Mouse (Mus musculus) lung, embryonic 16.5 days (tissue): Measurements from ENCODE around the gene Whamm. TPM values are rescaled to one million over a fixed set of nuclear protein-coding genes. Genes with fewer than 3 reads are reported as not detected.
A peak's percentile ranks its signal among the peaks of the same experiment; 100 is the strongest.

Experiments
- ATAC-seq: fragments of 200-750 bp; cut with Nextera tagmentation; 2 replicates; pipeline ENCODE4 v1.8.0; 2017; ENCODE audit warnings: low read depth, mild to moderate bottlenecking, moderate library complexity
- H3K27ac ChIP-seq: fragments of 300-500 bp; sonication (generic); 2 replicates; pipeline ENCODE4 v1.5.1; 2014; ENCODE audit warnings: mild to moderate bottlenecking, control low read depth, low read length
- H3K27me3 ChIP-seq: fragments of 300-500 bp; sonication (generic); 2 replicates; pipeline ENCODE4 v1.6.1; 2014; ENCODE audit warnings: low read depth, low read length, mixed read lengths; ENCODE audit not compliant: control insufficient read depth, insufficient read depth
- H3K36me3 ChIP-seq: fragments of 300-500 bp; sonication (generic); 2 replicates; pipeline ENCODE4 v1.6.1; 2014; ENCODE audit warnings: low read length; ENCODE audit not compliant: control insufficient read depth, insufficient read depth
- H3K4me1 ChIP-seq: fragments of 300-500 bp; sonication (generic); replicated peaks from 2 replicates; pipeline ENCODE4 v1.6.1; 2014; ENCODE audit warnings: low read length, mixed read lengths; ENCODE audit not compliant: control insufficient read depth, insufficient read depth
- H3K4me2 ChIP-seq: fragments of 300-500 bp; sonication (generic); 2 replicates; pipeline ENCODE4 v1.6.1; 2014; ENCODE audit warnings: low read depth, low read length, control low read depth
- H3K4me3 ChIP-seq: fragments of 300-500 bp; sonication (generic); 2 replicates; pipeline ENCODE4 v1.5.1; 2014; ENCODE audit warnings: mild to moderate bottlenecking, low read length, control low read depth
- H3K9ac ChIP-seq: fragments of 300-500 bp; sonication (generic); 2 replicates; pipeline ENCODE4 v1.6.1; 2014; ENCODE audit warnings: low read length, control low read depth
- H3K9me3 ChIP-seq: fragments of 300-500 bp; sonication (generic); 2 replicates; pipeline ENCODE4 v1.6.1; 2016; ENCODE audit warnings: low read length; ENCODE audit not compliant: control insufficient read depth
- WGBS: fragments of 180-500 bp; shearing (Covaris S2); extraction: QIAGEN DNeasy Blood & Tissue Kit; methylation state at CpG from one replicate; pipeline ENCODE4 v1.1.7; 2014; 5-methylcytosine and 5-hydroxymethylcytosine counted together
- polyA plus RNA-seq: library from polyadenylated mRNA; unstranded; fragments of >200 nt; fragmentation: Nextera tagmentation; extraction: Ambion mirVana; gene quantifications from 2 replicates; pipeline ENCODE4 v1.2.1, GENCODE M21; 2015

Gene Whamm
- polyA plus RNA-seq, 1 experiment from 2014 or later, result 2.7 TPM

DNA sequence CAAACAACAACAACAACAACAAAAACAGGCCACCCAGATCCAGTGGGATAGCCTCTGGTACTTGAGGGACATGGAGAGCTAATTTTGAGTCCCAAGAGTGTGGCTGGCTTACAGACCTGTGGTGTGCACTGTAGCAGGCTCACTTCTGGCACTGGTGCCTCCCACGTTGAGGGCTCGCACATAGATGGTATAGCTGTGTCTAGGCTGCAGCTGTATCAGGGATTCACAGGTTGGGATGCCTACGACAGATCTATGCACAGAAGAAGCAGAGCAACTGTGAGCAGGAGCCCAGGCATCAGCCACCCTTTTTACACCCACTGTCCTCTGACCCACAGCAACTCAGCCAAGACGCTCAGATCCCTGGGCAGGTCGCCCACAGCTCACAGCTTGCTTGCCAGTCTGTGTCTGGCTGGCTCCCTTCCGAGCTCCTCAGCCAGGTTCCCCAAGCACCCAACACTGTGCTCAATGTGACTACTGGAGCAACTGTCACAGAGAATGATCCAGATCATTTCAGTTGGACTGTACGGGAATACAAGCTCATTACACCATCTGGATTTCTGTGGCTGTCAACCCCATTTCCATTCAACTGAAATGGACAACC, 29.0 kb upstream of the Whamm start:
- no peak overlapping the region for H3K4me3 ChIP-seq
- no peak overlapping the region for H3K27ac ChIP-seq
- H3K36me3 ChIP-seq, result no peaks in the 10 kb centered on the region
- H3K27me3 ChIP-seq, result no peaks in the 10 kb centered on the region
- H3K9me3 ChIP-seq, result no peaks in the 10 kb centered on the region
- no peak for ATAC-seq
- WGBS, result 71% methylated on average over 7 of the region's 7 CpGs
- no peak overlapping the region for H3K9ac ChIP-seq
- no peak overlapping the region for H3K4me2 ChIP-seq
- no peaks in the 10 kb centered on the region for H3K4me1 ChIP-seq

- WGBS, result 52% methylated on average over 8 of the region's 8 CpGs
- ATAC-seq, result no peak
- no peaks in the 10 kb centered on the region for H3K4me1 ChIP-seq
- H3K27ac ChIP-seq, result no peak overlapping the region
- no peak overlapping the region for H3K4me3 ChIP-seq
- no peak overlapping the region for H3K9ac ChIP-seq
- no peaks in the 10 kb centered on the region for H3K9me3 ChIP-seq
- no peak overlapping the region for H3K4me2 ChIP-seq
- no peaks in the 10 kb centered on the region for H3K36me3 ChIP-seq
- no peaks in the 10 kb centered on the region for H3K27me3 ChIP-seq
Measured at GRCm38 (mm10) chr7:81542934-81543333, 28.1 kb upstream of the Whamm start.

- Histone ChIP-seq H3K27ac (no peak overlapping the region), H3K9ac (no peak overlapping the region), H3K4me3 (no peak overlapping the region), H3K9me3 (no peaks in the 10 kb centered on the region), H3K4me2 (no peak overlapping the region), H3K36me3 (no peaks in the 10 kb centered on the region), H3K4me1 (no peaks in the 10 kb centered on the region), H3K27me3 (no peaks in the 10 kb centered on the region)
- WGBS, result 54% methylated on average over 11 of the region's 11 CpGs
- no peak for ATAC-seq
Measured at GRCm38 (mm10) chr7:81548864-81549263, 22.2 kb upstream of the Whamm start.

DNA sequence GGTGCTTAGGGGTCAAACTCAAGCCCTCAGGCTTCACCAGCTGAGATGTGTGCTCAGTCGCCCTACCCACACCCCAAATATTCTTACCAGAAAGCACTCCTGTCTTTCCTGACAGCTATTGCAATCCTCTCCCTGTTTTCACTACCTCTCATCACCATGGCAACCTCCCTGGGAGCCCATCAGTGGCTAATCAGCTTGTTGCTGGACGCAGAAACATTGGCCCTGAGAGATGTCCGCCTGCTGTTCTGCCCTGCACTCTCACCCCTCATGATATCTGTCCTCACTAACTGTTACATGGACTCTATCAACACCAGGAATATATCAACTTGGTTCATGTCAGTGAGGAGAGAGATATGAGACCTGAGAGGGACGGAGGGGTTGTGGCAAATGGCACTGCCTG, 17.5 kb upstream of the Whamm start:
- Histone ChIP-seq H3K27ac (no peak overlapping the region), H3K4me2 (no peak overlapping the region), H3K9ac (no peak overlapping the region), H3K4me1 (peaks cover 5% of the 10 kb centered on the region), H3K27me3 (no peaks in the 10 kb centered on the region), H3K36me3 (no peaks in the 10 kb centered on the region), H3K9me3 (no peaks in the 10 kb centered on the region), H3K4me3 (no peak overlapping the region)
- ATAC-seq, result no peak
- 57% methylated on average over 4 of the region's 4 CpGs for WGBS

DNA sequence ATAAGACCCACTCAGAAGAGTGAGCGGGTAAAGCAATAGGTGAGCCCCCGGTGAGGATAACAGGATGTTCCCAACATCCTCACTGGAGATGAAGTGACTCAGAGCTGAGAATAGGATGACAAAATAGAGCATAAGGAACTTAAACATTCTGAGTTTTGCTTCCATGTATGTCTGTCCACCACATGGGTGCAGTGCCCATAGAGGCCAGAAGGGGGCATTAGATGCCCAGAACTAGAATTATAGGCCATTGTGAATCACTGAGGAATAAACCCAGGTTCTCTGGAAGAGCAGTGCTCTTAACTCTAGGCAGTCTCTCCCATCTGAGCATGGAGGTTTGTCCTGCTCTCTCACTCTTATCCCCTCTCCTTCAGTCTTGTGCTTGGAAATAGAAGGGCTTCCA, 16.7 kb upstream of the Whamm start:
- no peak overlapping the region for H3K4me3 ChIP-seq
- H3K27ac ChIP-seq, result no peak overlapping the region
- no peak overlapping the region for H3K4me2 ChIP-seq
- WGBS, result 78% methylated on average over 2 of the region's 2 CpGs
- no peaks in the 10 kb centered on the region for H3K36me3 ChIP-seq
- H3K9ac ChIP-seq, result no peak overlapping the region
- no peak for ATAC-seq
- no peaks in the 10 kb centered on the region for H3K27me3 ChIP-seq
- H3K9me3 ChIP-seq, result no peaks in the 10 kb centered on the region
- H3K4me1 ChIP-seq, result peaks cover 5% of the 10 kb centered on the region

- Histone ChIP-seq H3K4me1 (peaks cover 19% of the 10 kb centered on the region), H3K27ac (peak overlapping the region; percentile 88), H3K9me3 (no peaks in the 10 kb centered on the region), H3K36me3 (no peaks in the 10 kb centered on the region), H3K27me3 (no peaks in the 10 kb centered on the region), H3K4me2 (no peak overlapping the region), H3K9ac (no peak overlapping the region), H3K4me3 (no peak overlapping the region)
- WGBS, result 53% methylated on average over 4 of the region's 4 CpGs
- ATAC-seq, result peak; percentile 59
Measured at GRCm38 (mm10) chr7:81556839-81557238, 14.2 kb upstream of the Whamm start.

DNA sequence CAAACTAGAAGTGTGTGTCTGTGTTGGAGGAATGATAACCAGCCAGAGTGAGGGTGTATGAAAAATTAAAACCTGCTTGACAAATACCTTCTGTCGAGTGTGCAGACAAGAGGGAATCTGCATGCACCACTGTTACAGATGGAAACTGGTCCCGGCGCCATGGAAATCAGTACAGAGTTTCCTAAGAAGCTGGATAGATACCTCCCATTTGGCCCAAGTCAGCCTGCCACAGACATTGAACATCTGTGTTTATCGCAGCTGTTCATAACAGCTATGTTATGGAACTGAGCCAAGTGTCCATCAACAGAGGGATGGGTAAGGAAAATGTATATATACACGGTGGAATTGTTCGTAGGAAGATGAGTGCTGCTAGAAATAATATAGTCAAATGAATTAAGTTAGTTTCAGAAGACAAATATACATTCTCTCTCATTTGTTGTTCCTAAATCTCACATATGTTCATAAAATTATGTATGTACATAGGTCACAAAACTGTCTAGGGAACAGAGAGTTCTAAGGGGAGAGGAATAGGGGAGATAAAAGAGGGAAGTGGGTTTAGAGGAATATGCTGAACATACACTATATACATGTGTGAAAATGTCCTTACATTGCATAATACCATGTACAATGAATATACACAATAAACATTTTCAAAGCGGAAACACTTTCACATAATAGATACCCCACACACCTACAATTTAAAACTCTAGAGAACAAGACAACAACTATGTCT, 13.6 kb upstream of the Whamm start:
- H3K27ac ChIP-seq, result peak overlapping the region; percentile 88
- no peaks in the 10 kb centered on the region for H3K36me3 ChIP-seq
- peak; percentile 94 for ATAC-seq
- H3K9ac ChIP-seq, result no peak overlapping the region
- no peaks in the 10 kb centered on the region for H3K27me3 ChIP-seq
- peaks cover 19% of the 10 kb centered on the region for H3K4me1 ChIP-seq
- no peak overlapping the region for H3K4me2 ChIP-seq
- no peak overlapping the region for H3K4me3 ChIP-seq
- 40% methylated on average over 7 of the region's 7 CpGs for WGBS
- H3K9me3 ChIP-seq, result no peaks in the 10 kb centered on the region

DNA sequence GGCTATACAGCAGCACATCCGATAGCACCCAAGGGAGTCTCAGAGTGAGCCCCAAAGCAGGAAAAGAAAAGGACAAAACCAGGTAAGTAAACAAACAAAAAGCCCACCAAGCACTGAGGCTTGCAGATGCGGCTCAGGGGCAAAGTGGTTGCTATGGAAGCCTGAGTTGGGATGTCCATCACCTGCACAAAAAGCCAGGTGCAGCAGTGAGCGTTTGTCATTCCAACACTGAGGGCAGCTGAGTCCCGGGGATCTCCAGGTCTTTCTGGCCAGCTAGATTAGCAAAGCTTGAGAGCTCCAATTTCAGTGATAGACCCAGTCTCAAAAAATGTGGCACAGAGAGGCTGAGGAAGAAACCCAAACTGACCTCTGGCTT, 13.1 kb upstream of the Whamm start:
- H3K4me2 ChIP-seq, result no peak overlapping the region
- H3K9ac ChIP-seq, result no peak overlapping the region
- H3K9me3 ChIP-seq, result no peaks in the 10 kb centered on the region
- peaks cover 19% of the 10 kb centered on the region for H3K4me1 ChIP-seq
- H3K4me3 ChIP-seq, result no peak overlapping the region
- H3K27ac ChIP-seq, result peak overlapping the region; percentile 82
- 41% methylated on average over 4 of the region's 4 CpGs for WGBS
- ATAC-seq, result no peak
- H3K27me3 ChIP-seq, result no peaks in the 10 kb centered on the region
- no peaks in the 10 kb centered on the region for H3K36me3 ChIP-seq

GRCm38 (mm10) chr7:81559231-81559980, 11.7 kb upstream of the Whamm start:
- no peaks in the 10 kb centered on the region for H3K9me3 ChIP-seq
- H3K36me3 ChIP-seq, result no peaks in the 10 kb centered on the region
- H3K27ac ChIP-seq, result no peak overlapping the region
- H3K4me2 ChIP-seq, result no peak overlapping the region
- H3K9ac ChIP-seq, result no peak overlapping the region
- ATAC-seq, result no peak
- no peak overlapping the region for H3K4me3 ChIP-seq
- 87% methylated on average over 14 of the region's 14 CpGs for WGBS
- H3K4me1 ChIP-seq, result peaks cover 19% of the 10 kb centered on the region
- H3K27me3 ChIP-seq, result no peaks in the 10 kb centered on the region
